Mouse (Mus musculus) kidney, embryonic 16.5 days (tissue): Measurements from ENCODE around the gene Smim27. TPM values are rescaled to one million over a fixed set of nuclear protein-coding genes. Genes with fewer than 3 reads are reported as not detected.
"Not testable (repeated sequence)": the region's sequence is repeated elsewhere in the genome, so short reads cannot be mapped to it uniquely, and the experiment has no call there.

Source experiments
- ATAC-seq: fragments of 200-750 bp; cut with Nextera tagmentation; 2 replicates; pipeline ENCODE4 v1.8.0; 2017; ENCODE audit warnings: moderate TSS enrichment; ENCODE audit not compliant: low FRiP score, low TSS enrichment
- H3K27ac ChIP-seq: fragments of 300-500 bp; sonication (generic); 2 replicates; pipeline ENCODE4 v1.5.1; 2014; ENCODE audit warnings: low read length
- H3K27me3 ChIP-seq: fragments of 300-500 bp; sonication (generic); 2 replicates; pipeline ENCODE4 v1.6.1; 2014; ENCODE audit warnings: low read length, control low read depth, mixed read lengths; ENCODE audit not compliant: insufficient read depth
- H3K36me3 ChIP-seq: fragments of 300-500 bp; sonication (generic); 2 replicates; pipeline ENCODE4 v1.6.1; 2014; ENCODE audit warnings: low read length, control low read depth, mixed read lengths; ENCODE audit not compliant: insufficient read depth
- H3K4me1 ChIP-seq: fragments of 300-500 bp; sonication (generic); 2 replicates; pipeline ENCODE4 v1.6.1; 2014; ENCODE audit warnings: low read length, control low read depth, mixed read lengths; ENCODE audit not compliant: insufficient read depth
- H3K4me2 ChIP-seq: fragments of 300-500 bp; sonication (generic); replicated peaks from 2 replicates; pipeline ENCODE4 v1.6.1; 2014; ENCODE audit warnings: low read depth, low read length
- H3K4me3 ChIP-seq: fragments of 300-500 bp; sonication (generic); 2 replicates; pipeline ENCODE4 v1.5.1; 2014; ENCODE audit warnings: mild to moderate bottlenecking, low read length
- H3K9ac ChIP-seq: fragments of 300-500 bp; sonication (generic); replicated peaks from 2 replicates; pipeline ENCODE4 v1.6.1; 2014; ENCODE audit warnings: low read length
- H3K9me3 ChIP-seq: fragments of 300-500 bp; sonication (generic); 2 replicates; pipeline ENCODE4 v1.6.1; 2016; ENCODE audit warnings: low read length, control low read depth
- WGBS: fragments of 180-500 bp; shearing (Covaris S2); extraction: QIAGEN DNeasy Blood & Tissue Kit; methylation state at CpG from one replicate; pipeline ENCODE4 v1.1.7; 2014; 5-methylcytosine and 5-hydroxymethylcytosine counted together
- polyA plus RNA-seq: library from polyadenylated mRNA; unstranded; fragments of >200 nt; fragmentation: Nextera tagmentation; extraction: Ambion mirVana; gene quantifications from 2 replicates; pipeline ENCODE4 v1.2.1, GENCODE M21; 2015

Gene Smim27
- polyA plus RNA-seq, 1 experiment from 2014 or later: 30.1 TPM

DNA sequence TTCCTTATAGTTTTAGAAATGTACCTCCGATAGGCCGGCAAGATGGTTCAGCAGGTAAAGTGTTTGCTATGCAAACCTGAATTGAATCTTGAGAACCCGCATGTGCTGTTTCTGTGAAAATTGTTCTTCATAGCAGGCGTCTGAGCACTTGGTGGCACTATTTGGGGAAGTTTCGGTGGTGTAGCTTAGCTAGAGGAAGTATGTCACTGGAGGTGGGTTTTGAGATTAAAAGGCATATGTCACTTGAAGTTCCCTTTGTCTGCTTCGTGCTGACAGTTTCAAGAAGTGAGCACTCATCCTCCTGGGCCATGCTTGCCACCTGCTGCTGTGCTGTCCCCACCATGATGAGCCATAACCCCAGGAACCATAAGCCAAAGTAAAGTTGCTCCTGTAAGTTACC lies 18.0 kb downstream of the Smim27 start:
- peaks cover 5% of the 10 kb centered on the region; the same call in 1 of the 2 replicates for H3K9me3 ChIP-seq
- WGBS: 81% methylated on average over 6 of the region's 6 CpGs
- H3K4me3 ChIP-seq: no peak overlapping the region
- no peak for ATAC-seq
- H3K27me3 ChIP-seq: no peaks in the 10 kb centered on the region
- no peak overlapping the region for H3K4me2 ChIP-seq
- H3K9ac ChIP-seq: no peak overlapping the region
- no peak overlapping the region for H3K27ac ChIP-seq
- H3K36me3 ChIP-seq: no peaks in the 10 kb centered on the region
- no peaks in the 10 kb centered on the region for H3K4me1 ChIP-seq

DNA sequence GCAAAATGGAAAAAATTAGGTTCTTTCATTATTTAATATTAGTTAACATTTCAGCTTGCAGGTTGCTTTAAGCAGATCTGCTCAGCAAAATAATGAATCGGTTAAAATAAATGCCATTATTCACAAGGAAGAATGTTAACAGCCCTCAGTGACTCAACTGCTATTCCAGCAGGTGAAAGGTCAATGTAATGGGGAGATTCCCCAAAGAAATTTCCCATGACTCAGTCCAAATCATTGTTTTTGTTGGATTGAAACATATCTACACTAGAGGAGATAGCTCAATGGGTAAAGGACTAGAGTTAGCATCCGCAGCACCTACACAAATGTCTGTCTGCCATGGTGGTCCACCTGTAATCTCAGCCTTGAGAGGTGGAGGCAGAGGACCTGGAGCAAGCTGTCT lies 19.7 kb downstream of the Smim27 start:
- Histone ChIP-seq H3K27me3 (no peaks in the 10 kb centered on the region), H3K36me3 (no peaks in the 10 kb centered on the region), H3K27ac (no peak overlapping the region), H3K9ac (no peak overlapping the region), H3K9me3 (peaks cover 11% of the 10 kb centered on the region), H3K4me2 (no peak overlapping the region), H3K4me3 (no peak overlapping the region), H3K4me1 (no peaks in the 10 kb centered on the region)
- WGBS: 86% methylated on average over 2 of the region's 2 CpGs
- ATAC-seq: no peak

DNA sequence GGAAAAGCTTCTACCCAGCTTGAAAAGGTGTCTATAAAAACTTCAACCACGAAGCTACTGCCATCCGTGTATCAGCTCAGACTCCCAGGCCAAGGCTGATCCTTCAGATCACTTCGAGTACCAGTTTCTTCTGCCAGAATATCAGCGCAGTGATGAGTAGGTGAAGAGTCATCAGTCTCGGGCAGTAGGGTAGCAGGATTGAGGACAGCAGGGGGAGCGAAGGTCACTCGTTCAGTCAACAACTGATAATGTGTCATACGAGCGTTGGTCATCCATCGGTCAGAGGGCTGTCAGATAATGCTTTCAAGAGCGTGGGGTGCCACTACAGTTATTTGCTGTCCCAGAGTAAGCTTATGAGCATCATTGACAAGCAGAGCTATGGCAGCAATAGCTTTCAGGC lies 22.1 kb downstream of the Smim27 start:
- H3K4me1 ChIP-seq, H3K27me3 ChIP-seq, ATAC-seq, H3K4me2 ChIP-seq, H3K36me3 ChIP-seq, H3K27ac ChIP-seq, H3K4me3 ChIP-seq, H3K9ac ChIP-seq: not testable (repeated sequence)
- H3K9me3 ChIP-seq: peaks cover 19% of the 10 kb centered on the region
- WGBS: 92% methylated on average over 11 of the region's 11 CpGs

DNA sequence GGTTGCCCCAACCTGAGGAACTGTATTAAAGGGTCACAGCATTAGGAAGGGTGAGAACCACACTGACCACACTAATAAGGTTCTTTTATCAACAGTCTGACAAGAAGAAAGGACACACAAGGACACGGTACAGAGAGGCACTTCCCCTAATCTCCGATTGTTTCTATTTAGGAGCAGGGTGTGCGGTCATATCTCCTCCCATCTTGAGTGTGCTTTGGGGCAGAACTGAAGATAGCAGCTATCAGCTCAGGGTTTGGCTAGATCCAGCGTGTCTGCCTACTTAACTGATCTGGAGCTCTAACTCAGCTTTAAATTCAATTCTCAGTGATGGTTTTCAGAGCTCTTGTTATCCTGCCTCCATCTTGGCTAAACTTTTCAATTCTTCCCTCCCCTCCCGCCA lies 29.8 kb downstream of the Smim27 start:
- H3K27ac ChIP-seq: no peak overlapping the region
- H3K36me3 ChIP-seq: no peaks in the 10 kb centered on the region
- WGBS: 70% methylated on average over 5 of the region's 5 CpGs
- H3K4me2 ChIP-seq: no peak overlapping the region
- no peaks in the 10 kb centered on the region; the same call in 1 of the 2 replicates for H3K27me3 ChIP-seq
- no peak overlapping the region for H3K4me3 ChIP-seq
- no peak for ATAC-seq
- peaks cover 10% of the 10 kb centered on the region for H3K9me3 ChIP-seq
- no peaks in the 10 kb centered on the region for H3K4me1 ChIP-seq
- no peak overlapping the region for H3K9ac ChIP-seq

DNA sequence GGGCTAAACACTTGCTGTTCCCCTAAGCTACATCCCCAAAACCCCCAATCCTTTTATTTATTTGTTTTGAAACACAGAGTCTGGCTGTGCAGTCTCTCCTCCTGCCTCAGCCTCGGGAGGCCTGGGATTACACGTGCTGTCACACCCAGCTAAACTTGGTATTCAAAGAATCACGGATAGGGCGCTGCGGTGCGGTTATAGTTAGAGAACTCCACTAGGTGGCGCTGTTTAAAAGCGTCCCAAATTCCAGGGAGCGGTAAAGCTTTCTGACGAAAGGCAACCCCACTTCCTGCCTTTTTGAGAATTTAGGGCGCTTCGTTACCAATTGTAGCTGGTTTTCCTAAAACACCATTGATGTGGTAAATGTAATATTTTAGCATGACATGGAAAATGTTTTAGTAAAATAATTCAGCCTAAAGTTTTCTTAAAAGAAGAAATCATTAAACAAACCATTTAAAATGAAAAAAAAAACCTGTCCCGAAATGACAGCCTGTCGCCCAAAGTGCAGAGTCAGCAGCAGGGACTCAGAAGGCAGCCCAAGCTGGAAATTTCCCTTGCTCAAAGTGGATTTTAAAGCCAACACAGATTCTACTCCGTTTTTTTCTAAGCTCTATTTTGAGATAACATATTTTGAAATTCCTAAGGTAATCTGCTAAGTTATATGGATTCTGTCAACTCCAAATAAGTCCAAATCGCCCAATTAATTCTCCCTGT lies 31.9 kb downstream of the Smim27 start:
- H3K4me1 ChIP-seq: no peaks in the 10 kb centered on the region
- no peaks in the 10 kb centered on the region; the same call in 1 of the 2 replicates for H3K27me3 ChIP-seq
- H3K27ac ChIP-seq: no peak overlapping the region
- H3K4me3 ChIP-seq: peak overlapping the region; percentile 2; the same call in 1 of the 2 replicates
- WGBS: 10% methylated on average over 16 of the region's 16 CpGs
- H3K9ac ChIP-seq: no peak overlapping the region
- H3K4me2 ChIP-seq: peak overlapping the region; percentile 38
- ATAC-seq: peak; percentile 85
- no peaks in the 10 kb centered on the region for H3K36me3 ChIP-seq
- H3K9me3 ChIP-seq: peaks cover 4% of the 10 kb centered on the region; the same call in 1 of the 2 replicates

DNA sequence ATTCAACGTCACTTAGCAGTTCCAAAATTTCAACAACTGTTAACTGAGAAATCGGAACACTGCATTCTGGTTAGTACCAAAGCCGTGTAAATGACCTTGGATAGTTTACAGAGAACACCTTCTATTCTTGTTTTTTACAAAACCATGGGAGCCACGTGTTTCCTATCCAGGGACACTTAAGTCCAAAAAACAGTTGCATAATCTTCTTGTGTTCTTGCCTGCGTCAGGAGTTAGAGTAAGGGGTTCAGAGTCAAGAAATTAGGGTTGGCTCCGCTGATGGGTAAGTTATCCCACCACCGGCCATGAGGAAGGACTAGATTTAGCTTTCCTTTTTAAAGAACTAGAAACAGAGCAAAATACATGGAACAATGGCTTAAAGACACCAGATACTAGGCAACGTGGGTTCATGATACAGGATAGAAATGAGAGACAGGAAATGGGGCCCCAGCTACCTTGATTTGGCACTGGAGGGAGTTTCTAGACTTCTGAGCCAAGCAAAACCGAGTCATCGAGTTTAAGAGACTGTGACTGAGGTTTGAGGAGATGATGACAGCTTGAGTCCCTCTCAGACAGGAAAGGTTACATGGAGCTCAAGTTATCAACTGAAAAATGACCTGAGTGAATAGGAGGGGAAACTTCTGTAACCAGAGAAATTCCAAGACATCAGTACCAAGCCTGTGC lies 33.2 kb downstream of the Smim27 start:
- Histone ChIP-seq H3K9ac (no peak overlapping the region), H3K4me3 (no peak overlapping the region), H3K9me3 (no peaks in the 10 kb centered on the region), H3K36me3 (no peaks in the 10 kb centered on the region), H3K27ac (no peak overlapping the region), H3K27me3 (no peaks in the 10 kb centered on the region; the same call in 1 of the 2 replicates), H3K4me1 (no peaks in the 10 kb centered on the region), H3K4me2 (no peak overlapping the region)
- 69% methylated on average over 10 of the region's 10 CpGs for WGBS
- ATAC-seq: no peak

DNA sequence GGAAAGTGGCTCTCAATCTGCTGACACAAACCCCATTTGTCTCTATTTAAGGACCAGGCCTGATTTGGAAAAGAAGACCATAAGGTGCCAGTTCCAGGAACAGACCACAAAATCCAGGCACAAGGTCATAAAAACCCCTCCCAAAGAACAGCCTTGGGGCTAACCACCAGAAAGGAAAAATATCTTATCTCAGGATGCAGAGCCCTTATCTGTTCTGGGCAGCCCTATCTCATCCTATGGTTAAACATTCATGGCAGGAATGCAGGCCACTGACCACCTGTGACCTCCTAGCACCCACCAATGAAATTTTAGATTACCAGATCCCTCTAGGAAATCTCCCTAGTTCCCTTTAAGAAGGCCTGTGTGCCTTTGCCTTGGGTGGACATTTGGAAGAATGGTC lies 40.3 kb downstream of the Smim27 start:
- no peak for ATAC-seq

DNA sequence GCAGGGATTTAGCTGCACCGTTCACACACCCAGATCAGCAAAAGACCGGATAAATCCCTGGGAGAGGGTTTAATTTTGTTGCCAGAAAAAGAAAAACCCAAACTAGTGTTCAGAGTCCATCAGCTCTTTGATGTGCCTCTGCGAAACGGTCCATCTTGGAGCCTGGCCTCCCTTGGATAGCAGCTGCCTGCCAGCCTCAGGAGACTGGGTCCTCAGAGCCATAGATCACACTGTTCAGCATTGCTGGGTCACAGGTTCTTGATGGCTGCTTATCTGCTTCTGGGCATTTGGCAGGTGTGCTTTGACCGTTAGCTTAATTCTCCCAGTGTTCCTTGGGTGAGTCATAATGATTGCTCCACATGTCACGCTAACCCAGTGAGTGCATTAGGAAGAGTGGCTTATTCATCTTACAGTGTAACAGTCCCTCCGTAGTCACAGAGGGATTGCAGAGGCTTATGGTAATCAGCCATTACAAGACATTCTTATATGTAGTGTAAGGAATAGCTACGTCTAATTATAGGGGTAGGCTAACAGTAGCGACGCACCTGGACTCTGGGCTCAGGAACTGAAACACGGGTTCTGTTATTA lies 41.5 kb downstream of the Smim27 start:
- H3K4me3 ChIP-seq: no peak overlapping the region
- no peak overlapping the region for H3K9ac ChIP-seq
- H3K4me2 ChIP-seq: no peak overlapping the region
- no peaks in the 10 kb centered on the region for H3K36me3 ChIP-seq
- WGBS: 79% methylated on average over 11 of the region's 11 CpGs
- ATAC-seq: no peak
- no peaks in the 10 kb centered on the region for H3K4me1 ChIP-seq
- no peaks in the 10 kb centered on the region for H3K9me3 ChIP-seq
- no peak overlapping the region for H3K27ac ChIP-seq
- H3K27me3 ChIP-seq: no peaks in the 10 kb centered on the region

More for the DNA sequence above, 40.3 kb downstream of the Smim27 start:
- H3K4me3 ChIP-seq: no peak overlapping the region
- H3K9ac ChIP-seq: no peak overlapping the region
- H3K27me3 ChIP-seq: no peaks in the 10 kb centered on the region
- H3K27ac ChIP-seq: no peak overlapping the region
- H3K4me2 ChIP-seq: no peak overlapping the region
- H3K36me3 ChIP-seq: no peaks in the 10 kb centered on the region
- no peaks in the 10 kb centered on the region for H3K9me3 ChIP-seq
- H3K4me1 ChIP-seq: no peaks in the 10 kb centered on the region

DNA sequence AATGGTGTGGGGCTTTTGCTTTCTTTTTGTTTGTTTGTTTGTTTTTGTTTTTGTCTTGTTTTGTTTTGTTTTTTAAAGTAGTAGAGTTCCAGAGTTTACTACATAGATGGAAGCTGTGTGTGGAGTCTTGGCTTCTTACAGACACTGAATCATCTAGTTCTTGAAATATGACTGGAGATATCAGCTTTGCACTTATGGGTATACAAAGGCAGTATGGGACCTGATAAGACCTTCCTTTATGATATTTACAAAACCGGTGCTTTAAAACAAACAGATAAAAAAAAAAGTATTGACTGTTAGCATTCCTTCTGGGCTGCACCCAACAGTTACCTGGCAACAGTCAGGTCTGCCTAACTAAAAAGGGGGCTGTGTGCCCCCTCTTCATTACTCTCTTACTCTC lies 42.8 kb downstream of the Smim27 start:
- H3K4me2 ChIP-seq: no peak overlapping the region
- WGBS: 88% methylated on average over 1 of the region's 1 CpGs

DNA sequence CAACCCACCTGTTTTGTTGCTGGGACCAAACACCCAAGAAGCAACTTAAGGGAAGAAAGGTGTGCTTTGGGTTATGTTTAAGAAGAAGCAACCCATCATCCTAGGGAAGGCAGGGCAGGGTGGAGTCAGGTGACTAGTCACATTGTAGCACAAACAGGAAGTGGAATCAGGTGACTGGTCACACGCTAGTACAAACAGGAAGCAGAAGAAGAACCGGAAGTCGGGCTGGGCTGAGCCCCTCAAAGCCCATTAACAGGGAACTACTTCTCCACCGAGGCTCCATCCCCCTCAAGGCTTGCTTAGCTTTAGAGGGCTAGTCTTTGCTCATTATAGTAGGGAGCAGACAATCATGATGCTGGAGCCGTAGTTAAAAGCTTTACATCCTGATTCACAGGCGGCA lies 43.6 kb downstream of the Smim27 start:
- no peak overlapping the region for H3K4me3 ChIP-seq
- no peak for ATAC-seq
- H3K9ac ChIP-seq: no peak overlapping the region
- H3K36me3 ChIP-seq: no peaks in the 10 kb centered on the region
- H3K27ac ChIP-seq: no peak overlapping the region
- H3K9me3 ChIP-seq: no peaks in the 10 kb centered on the region
- WGBS: 81% methylated on average over 6 of the region's 6 CpGs
- H3K4me2 ChIP-seq: no peak overlapping the region
- H3K27me3 ChIP-seq: no peaks in the 10 kb centered on the region
- no peaks in the 10 kb centered on the region for H3K4me1 ChIP-seq

More for the DNA sequence above, 42.8 kb downstream of the Smim27 start:
- Histone ChIP-seq H3K9ac (no peak overlapping the region), H3K9me3 (no peaks in the 10 kb centered on the region), H3K4me3 (no peak overlapping the region), H3K4me1 (no peaks in the 10 kb centered on the region), H3K27ac (no peak overlapping the region), H3K27me3 (no peaks in the 10 kb centered on the region), H3K36me3 (no peaks in the 10 kb centered on the region)
- ATAC-seq: no peak
